Mouse (Mus musculus): ENCODE measurements around the gene Nod2. TPM values are rescaled to one million over a fixed set of nuclear protein-coding genes. Genes with fewer than 3 reads are reported as not detected.

Nod2 gene
- polyA plus RNA-seq, 1 experiment from 2014 or later = 0.20 TPM

GRCm38 (mm10) chr8:88701611-88702010, 54.5 kb downstream of the Nod2 start:
- no peak for ATAC-seq (replicated peaks)
- Histone ChIP-seq H3K27me3 (no peaks in the 10 kb centered on the region), H3K27ac (replicated peaks) (no peak overlapping the region), H3K36me3 (no peaks in the 10 kb centered on the region), H3K4me1 (peaks cover 7% of the 10 kb centered on the region), H3K9ac (replicated peaks) (no peak overlapping the region), H3K9me3 (no peaks in the 10 kb centered on the region), H3K4me2 (replicated peaks) (no peak overlapping the region), H3K4me3 (no peak overlapping the region)
- 34% methylated on average over 2 of the region's 2 CpGs for WGBS

GRCm38 (mm10) chr8:88702816-88703215, 55.7 kb downstream of the Nod2 start:
- ATAC-seq (replicated peaks) = no peak

GRCm38 (mm10) chr8:88723256-88723963, 76.3 kb downstream of the Nod2 start:
- Histone ChIP-seq H3K4me2 (replicated peaks) (no peak overlapping the region), H3K27me3 (no peaks in the 10 kb centered on the region), H3K4me1 (no peaks in the 10 kb centered on the region), H3K4me3 (no peak overlapping the region), H3K9ac (replicated peaks) (no peak overlapping the region), H3K9me3 (no peaks in the 10 kb centered on the region), H3K27ac (replicated peaks) (no peak overlapping the region), H3K36me3 (peaks cover 21% of the 10 kb centered on the region)
- WGBS = 93% methylated on average over 2 of the region's 2 CpGs
- ATAC-seq (replicated peaks) = no peak

More at GRCm38 (mm10) chr8:88702816-88703215, 55.7 kb downstream of the Nod2 start:
- no peak overlapping the region for H3K4me3 ChIP-seq
- no peak overlapping the region for H3K9ac ChIP-seq (replicated peaks)
- no peaks in the 10 kb centered on the region for H3K9me3 ChIP-seq
- H3K27me3 ChIP-seq = no peaks in the 10 kb centered on the region
- H3K4me2 ChIP-seq (replicated peaks) = no peak overlapping the region
- H3K36me3 ChIP-seq = 0 out of 2 replicates have a peak, but pooled peaks cover under 1% of the 10 kb centered on the region
- 89% methylated on average over 3 of the region's 3 CpGs for WGBS
- no peak overlapping the region for H3K27ac ChIP-seq (replicated peaks)
- peaks cover 3% of the 10 kb centered on the region for H3K4me1 ChIP-seq

Other genes starting within 250 kb of the Nod2 start
- 36.6 and 40.8 TPM in 2 replicates for gene Nkd1, start 126.0 kb upstream of the Nod2 start, polyA plus RNA-seq (2015; fragmentation: Nextera tagmentation; extraction: Ambion mirVana)
- gene Snx20, start 11.2 kb upstream of the Nod2 start, polyA plus RNA-seq (2015; fragmentation: Nextera tagmentation; extraction: Ambion mirVana) = 0.81 and 1.2 TPM in 2 replicates
- gene Cyld, start 49.7 kb downstream of the Nod2 start, polyA plus RNA-seq (2015; fragmentation: Nextera tagmentation; extraction: Ambion mirVana) = 14.3 and 16.8 TPM in 2 replicates